Mouse (Mus musculus) layer of hippocampus, postnatal 25 days (tissue): ENCODE data around the gene Pcdh7. TPM values are rescaled to one million over a fixed set of nuclear protein-coding genes. Genes with fewer than 3 reads are reported as not detected.
"Not testable (repeated sequence)": the region's sequence is repeated elsewhere in the genome, so short reads cannot be mapped to it uniquely, and the experiment has no call there.

Experiments
- DNase-seq, 2 experiments: peaks; one replicate each; pipeline ENCODE4 v3.0.0; 2022; ENCODE audit warnings: mixed read lengths in 2 of 2, low spot score in 1 of 2; ENCODE audit errors: extremely low spot score in 1 of 2
- total RNA-seq, 2 experiments: library from RNA; stranded (reverse); gene quantifications; 2 replicates each; pipeline ENCODE4 v1.2.3; 2021

Gene Pcdh7
- 10 to 100 TPM; 58.4 to 69.8 TPM for total RNA-seq

- DNase-seq, result peak; percentile 56 to 61
These were observed at the start of gene Pcdh7 for GRCm38 (mm10) chr5:57717906-57718875. Gene Pcdh7, plus strand, starts transcription at chr5:57717967.

- DNase-seq, result not testable (repeated sequence)
These were observed 40.8 kb upstream of the Pcdh7 start for GRCm38 (mm10) chr5:57676970-57677369.

- no peak for DNase-seq
These were observed 9.4 kb upstream of the Pcdh7 start for GRCm38 (mm10) chr5:57708396-57708795.

GRCm38 (mm10) chr5:57713980-57714379, 3.8 kb upstream of the Pcdh7 start:
- DNase-seq, result no peak

GRCm38 (mm10) chr5:57714621-57715523, 2.9 kb upstream of the Pcdh7 start:
- DNase-seq, result peak; percentile 45 to 53

- DNase-seq, result peak; percentile 68 to 71
These were observed 2.0 kb upstream of the Pcdh7 start for GRCm38 (mm10) chr5:57715524-57716400.

- peak; percentile 33 to 40 for DNase-seq
These were observed 1.1 kb upstream of the Pcdh7 start for GRCm38 (mm10) chr5:57716421-57717237.

- DNase-seq, result peak; percentile 52 to 53
These were observed 395 bp upstream of the Pcdh7 start for GRCm38 (mm10) chr5:57717238-57717905.

- DNase-seq, result peak; percentile 51 to 58
These were observed 1.3 kb downstream of the Pcdh7 start for GRCm38 (mm10) chr5:57718876-57719593.

GRCm38 (mm10) chr5:57719594-57720185, 1.9 kb downstream of the Pcdh7 start:
- DNase-seq, result peak; percentile 65 to 67

GRCm38 (mm10) chr5:57720206-57720880, 2.6 kb downstream of the Pcdh7 start:
- peak; percentile 4 to 10 for DNase-seq

- peak in 1 of 2 experiments; percentile 11 for DNase-seq
These were observed 3.5 kb downstream of the Pcdh7 start for GRCm38 (mm10) chr5:57721148-57721712.

GRCm38 (mm10) chr5:57721927-57722326, 4.2 kb downstream of the Pcdh7 start:
- no peak for DNase-seq

- no peak for DNase-seq
These were observed 15.7 kb downstream of the Pcdh7 start for GRCm38 (mm10) chr5:57733451-57733850.

GRCm38 (mm10) chr5:57735723-57736122, 18.0 kb downstream of the Pcdh7 start:
- no peak for DNase-seq

- no peak for DNase-seq
These were observed 25.2 kb downstream of the Pcdh7 start for GRCm38 (mm10) chr5:57742924-57743323.
